Mouse (Mus musculus) embryonic stem cell, embryonic (primary cell): ENCODE results near the gene Cfap43.

Experiments
- CTCF ChIA-PET, 4 experiments: fragments of 300-600 bp in 2 of 4; fragments of 350-600 bp in 2 of 4; sonication (Branson Sonifier 250); formaldehyde crosslinking; loops; one replicate each; lab custom pipeline; 2022; ENCODE audit warnings: inconsistent platforms in 2 of 4; lab: Charles Lee
- POLR2A ChIA-PET, 4 experiments: fragments of 300-600 bp in 2 of 4; fragments of 350-600 bp in 2 of 4; sonication (Branson Sonifier 250); formaldehyde crosslinking; loops; one replicate each; lab custom pipeline; 2022; ENCODE audit warnings: antibody characterized with exemption in 4 of 4, inconsistent platforms in 1 of 4; lab: Charles Lee

Cfap43 gene

GRCm38 (mm10) chr19:47902316-47903201 lies 16.5 kb downstream of the Cfap43 start:
- POLR2A ChIA-PET, result interaction anchor here in 3 of 4 experiments (0.7 to 1.4 kb wide), 5 partner anchors 9 to 171 kb away, joined by 3 read pairs; partner anchors contain the start of gene Sfr1 (in 1 of the 3)
- CTCF ChIA-PET, result interaction anchor here (0.5 to 2.5 kb wide), 4 partner anchors 20 to 173 kb away, joined by 3 to 18 read pairs (median 4); no protein-coding TSS in a partner anchor

DNA sequence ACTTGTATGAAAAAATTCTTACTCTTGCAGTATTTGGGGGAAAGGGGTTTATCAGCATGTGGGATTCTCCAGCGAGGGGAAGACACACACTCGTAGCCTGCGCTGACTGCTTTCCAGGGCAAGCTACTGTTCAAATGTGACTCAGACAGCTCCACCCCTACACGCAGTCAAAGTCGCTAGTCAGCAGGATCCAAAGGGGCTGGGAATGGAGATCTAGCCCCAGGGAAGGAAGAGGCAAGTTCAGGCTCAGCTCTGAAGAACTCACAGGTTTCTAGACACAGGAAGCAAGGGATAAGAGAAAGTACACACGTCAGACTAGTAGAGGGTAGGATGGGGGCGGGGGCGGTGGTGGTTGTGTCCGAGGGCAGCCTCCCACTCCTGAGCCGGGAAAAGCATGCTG lies 18.5 kb downstream of the Cfap43 start:
- CTCF ChIA-PET, result interaction anchor here (0.6 to 2.6 kb wide), 5 partner anchors 16 to 193 kb away, joined by 4 to 9 read pairs (median 5); no protein-coding TSS in a partner anchor
- POLR2A ChIA-PET, result interaction anchor here in 1 of 4 experiments (0.7 kb wide), 1 partner anchor 72 kb away, joined by 3 read pairs; no protein-coding TSS in a partner anchor

DNA sequence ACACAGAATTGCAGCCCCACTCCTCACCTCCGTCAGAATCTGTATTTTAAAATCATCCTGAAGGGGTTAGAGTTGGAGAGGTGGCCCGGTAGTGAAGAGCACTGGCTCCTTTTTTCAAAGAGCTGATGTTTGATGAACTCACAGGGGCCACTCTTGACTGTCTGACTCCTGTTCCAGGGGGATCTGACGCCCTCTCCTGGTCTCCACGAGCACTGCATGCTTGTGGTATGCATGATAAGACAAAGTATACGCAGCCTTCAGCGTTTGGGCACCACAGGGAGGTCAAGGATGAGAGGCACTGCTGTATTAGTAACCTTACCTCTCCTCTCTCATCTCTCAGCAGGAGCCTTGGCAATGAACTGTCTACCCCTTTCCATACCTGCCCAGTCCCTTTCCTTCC lies 19.1 kb downstream of the Cfap43 start:
- POLR2A ChIA-PET, result interaction anchor here in 1 of 4 experiments (0.7 kb wide), 1 partner anchor 72 kb away, joined by 3 read pairs; no protein-coding TSS in a partner anchor

DNA sequence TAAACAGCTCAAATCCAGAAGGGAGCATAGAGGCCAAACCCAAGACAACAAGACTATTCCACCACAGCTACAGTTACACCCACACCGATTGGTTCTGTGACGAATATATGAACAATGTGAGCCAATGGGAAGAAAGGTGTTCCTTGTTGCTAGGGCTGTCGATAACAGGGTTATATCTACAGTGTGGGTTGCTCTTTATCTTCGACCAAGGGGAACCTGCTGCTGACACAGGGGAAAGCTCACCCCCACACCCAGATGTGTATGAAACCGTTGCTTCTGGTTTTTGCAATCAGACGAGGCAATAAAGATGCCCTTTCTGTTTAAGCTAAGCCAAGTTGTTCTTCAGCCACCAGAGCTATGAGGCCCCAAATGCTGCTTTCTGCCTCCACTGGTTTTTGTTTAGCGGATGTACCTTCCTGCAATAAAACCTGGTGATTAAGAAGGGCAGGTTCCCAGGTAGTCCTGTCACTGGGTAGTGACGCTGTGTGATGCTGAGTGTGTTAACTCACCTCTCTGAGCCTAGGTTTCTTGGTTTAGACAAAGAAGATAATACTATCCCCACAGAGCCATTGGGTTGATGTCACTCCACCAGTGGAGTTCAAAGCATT lies 20.5 kb downstream of the Cfap43 start:
- ChIA-PET CTCF (interaction anchor here in 3 of 4 experiments (0.5 to 2.6 kb wide), 5 partner anchors 14 to 453 kb away, joined by 3 to 8 read pairs (median 4); no protein-coding TSS in a partner anchor), POLR2A (interaction anchor here in 1 of 4 experiments (0.6 to 1.0 kb wide), 2 partner anchors 12 to 104 kb away, joined by 3 read pairs; no protein-coding TSS in a partner anchor)

More for the DNA sequence above, 19.1 kb downstream of the Cfap43 start:
- CTCF ChIA-PET, result interaction anchor here (0.6 to 2.6 kb wide), 6 partner anchors 16 to 193 kb away, joined by 4 to 9 read pairs (median 6); no protein-coding TSS in a partner anchor

- ChIA-PET POLR2A (interaction anchor here in 2 of 4 experiments (1.2 to 1.4 kb wide), 2 partner anchors 10 to 26 kb away, joined by 3 read pairs; partner anchors contain the start of genes Cfap43 (in 1 of the 2) and Itprip (in 1 of the 2)), CTCF (interaction anchor here in 3 of 4 experiments (0.7 to 6.1 kb wide), 3 partner anchors 10 to 11 kb away, joined by 3 to 35 read pairs (median 3); no protein-coding TSS in a partner anchor)
These were observed 26.0 kb downstream of the Cfap43 start for GRCm38 (mm10) chr19:47893092-47893491.

DNA sequence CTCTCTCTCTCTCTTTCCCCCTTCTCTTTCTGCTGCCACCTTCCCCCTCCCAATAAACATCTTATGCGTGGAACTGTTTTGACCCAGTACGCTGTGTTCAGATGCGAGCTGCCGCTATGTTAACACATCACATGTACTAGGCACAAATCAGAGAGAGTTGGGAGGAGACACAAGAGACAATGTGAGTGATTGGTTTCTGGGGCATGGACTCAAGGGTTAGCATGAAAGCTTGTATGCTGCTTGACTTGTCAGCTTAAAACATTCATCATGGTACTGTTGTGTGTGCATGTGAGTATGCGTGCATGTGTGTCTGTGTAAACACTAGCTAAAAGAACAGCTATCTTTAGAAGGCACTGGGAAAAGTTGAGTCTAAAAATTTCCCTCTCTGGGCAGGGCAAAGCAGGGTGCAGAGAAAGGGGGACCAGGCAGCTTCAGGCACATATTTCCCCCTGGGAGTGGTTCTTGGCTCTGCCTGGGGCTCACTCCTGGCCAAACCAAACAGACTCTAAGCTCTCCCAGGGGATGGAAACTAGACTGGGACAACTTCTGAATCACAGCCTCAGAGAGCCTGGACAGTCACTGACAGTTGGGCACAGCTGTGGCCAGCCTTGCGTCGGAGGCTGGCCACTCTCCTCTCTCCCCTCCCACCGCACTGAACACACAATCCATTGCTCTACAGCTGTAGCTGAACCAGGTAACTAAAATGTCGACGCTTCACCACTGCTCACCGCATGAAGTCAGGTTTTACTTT lies 27.4 kb downstream of the Cfap43 start:
- CTCF ChIA-PET, result interaction anchor here (0.6 to 6.1 kb wide), 6 partner anchors 9 to 564 kb away, joined by 3 to 35 read pairs (median 6); no protein-coding TSS in a partner anchor
- POLR2A ChIA-PET, result interaction anchor here in 2 of 4 experiments (0.6 to 0.8 kb wide), 2 partner anchors 9 to 10 kb away, joined by 3 read pairs; no protein-coding TSS in a partner anchor

- ChIA-PET CTCF (interaction anchor here in 1 of 4 experiments (1.6 kb wide), 1 partner anchor 8 kb away, joined by 5 read pairs; no protein-coding TSS in a partner anchor), POLR2A (interaction anchor here in 1 of 4 experiments (0.5 kb wide), 1 partner anchor 405 kb away, joined by 3 read pairs; no protein-coding TSS in a partner anchor)
These were observed 28.5 kb downstream of the Cfap43 start for GRCm38 (mm10) chr19:47890489-47891130.

DNA sequence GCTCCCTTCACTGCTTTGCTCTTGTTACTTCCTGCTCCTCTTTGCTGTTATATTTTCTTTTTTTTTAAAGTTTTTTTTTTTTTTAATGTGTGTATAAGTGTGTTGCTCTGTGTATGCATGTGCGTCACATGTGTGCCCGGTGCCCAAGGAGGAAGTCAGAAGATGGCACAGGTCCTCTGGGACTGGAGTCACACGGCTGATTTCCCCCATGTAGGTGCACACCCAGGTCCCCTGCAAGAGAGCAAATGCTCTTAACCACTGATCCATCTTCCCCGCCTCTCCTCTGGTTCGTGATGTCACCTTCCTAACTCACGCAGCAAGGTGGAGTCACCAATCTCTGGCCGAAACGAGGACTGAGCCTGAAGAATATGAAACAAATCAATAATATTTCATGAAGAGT lies 31.1 kb downstream of the Cfap43 start:
- ChIA-PET POLR2A (no interaction called here), CTCF (no interaction called here)

- ChIA-PET POLR2A (interaction anchor here in 1 of 4 experiments (0.9 kb wide), 1 partner anchor 11 kb away, joined by 3 read pairs; no protein-coding TSS in a partner anchor), CTCF (no interaction called here)
These were observed 31.7 kb downstream of the Cfap43 start for GRCm38 (mm10) chr19:47887417-47887816.

- CTCF ChIA-PET, result no interaction called here
- POLR2A ChIA-PET, result interaction anchor here in 1 of 4 experiments (0.9 kb wide), 1 partner anchor 11 kb away, joined by 3 read pairs; no protein-coding TSS in a partner anchor
These were observed 32.5 kb downstream of the Cfap43 start for GRCm38 (mm10) chr19:47886617-47887016.

DNA sequence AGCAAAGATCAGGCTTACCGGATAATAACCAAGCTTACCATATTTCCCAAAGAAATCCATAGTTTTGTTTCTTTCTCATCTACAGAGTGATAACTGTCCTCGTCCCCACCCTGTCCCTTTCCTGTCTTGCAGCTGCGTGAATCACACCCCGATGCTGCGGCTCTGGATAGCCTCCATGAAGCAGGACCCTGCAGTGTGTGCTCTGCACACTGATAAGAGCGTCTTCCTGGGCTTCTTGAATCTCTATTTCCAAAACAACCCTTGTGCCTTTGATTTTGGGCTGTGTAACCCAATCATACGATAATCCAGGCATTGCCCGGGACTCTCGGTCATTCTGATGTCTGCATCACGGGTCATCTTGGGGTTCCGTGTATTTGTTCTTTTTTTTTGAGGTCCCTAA lies 33.2 kb downstream of the Cfap43 start:
- POLR2A ChIA-PET, result interaction anchor here in 1 of 4 experiments (1.2 kb wide), 1 partner anchor 33 kb away, joined by 3 read pairs; the partner anchor contains the start of genes Cfap43 and Itprip
- CTCF ChIA-PET, result no interaction called here

- ChIA-PET CTCF (interaction anchor here (0.6 to 1.7 kb wide), 8 partner anchors 9 to 324 kb away, joined by 3 to 5 read pairs (median 4); partner anchors contain the start of gene Gsto2 (in 1 of the 4)), POLR2A (interaction anchor here in 2 of 4 experiments (0.6 to 1.2 kb wide), 4 partner anchors 30 to 766 kb away, joined by 3 to 6 read pairs (median 4); partner anchors contain the start of genes Cfap43 (in 1 of the 2) and Itprip (in 1 of the 2))
These were observed 33.8 kb downstream of the Cfap43 start for GRCm38 (mm10) chr19:47885191-47885743.

- ChIA-PET CTCF (interaction anchor here (0.6 to 1.7 kb wide), 8 partner anchors 9 to 325 kb away, joined by 3 to 5 read pairs (median 4); partner anchors contain the start of gene Gsto2 (in 1 of the 4)), POLR2A (interaction anchor here in 1 of 4 experiments (0.8 to 2.2 kb wide), 4 partner anchors 29 to 91 kb away, joined by 3 to 7 read pairs (median 4); partner anchors contain the start of genes Cfap43 and Itprip)
These were observed 34.6 kb downstream of the Cfap43 start for GRCm38 (mm10) chr19:47884296-47885085.

GRCm38 (mm10) chr19:47882882-47883254 lies 36.2 kb downstream of the Cfap43 start:
- ChIA-PET POLR2A (interaction anchor here (0.6 to 2.2 kb wide), 11 partner anchors 9 to 170 kb away, joined by 3 to 7 read pairs (median 4); partner anchors contain the start of genes Gsto2 (in 2 of the 4), Cfap43 (in 1 of the 4), Itprip (in 1 of the 4) and Sfr1 (in 1 of the 4)), CTCF (interaction anchor here (0.5 to 1.9 kb wide), 109 partner anchors 9 to 914 kb away, joined by 3 to 35 read pairs (median 4); partner anchors contain the start of genes Cfap43 (in 3 of the 4), Gsto2 (in 3 of the 4), Itprip (in 3 of the 4) and Gsto1 (in 2 of the 4))
